Mouse (Mus musculus): Measurements from ENCODE around the gene 2900011O08Rik. TPM values are rescaled to one million over a fixed set of nuclear protein-coding genes. Genes with fewer than 3 reads are reported as not detected.

Gene 2900011O08Rik
- polyA plus RNA-seq, 1 experiment from 2014 or later: 2.5 TPM

- H3K27ac ChIP-seq (ENCODE audit: low read length): no peak overlapping the region
- no peak overlapping the region for H3K9ac ChIP-seq (replicated peaks; ENCODE audit: low read depth, low read length)
- no peak overlapping the region for H3K4me2 ChIP-seq (replicated peaks; ENCODE audit: low read depth, low read length)
- H3K4me3 ChIP-seq (ENCODE audit: low read depth, low read length): no peak overlapping the region
- H3K9me3 ChIP-seq (ENCODE audit: control insufficient read depth, low read depth, low read length): no peaks in the 10 kb centered on the region
- H3K27me3 ChIP-seq (ENCODE audit: control insufficient read depth, insufficient read depth, low read length): no peaks in the 10 kb centered on the region
- no peaks in the 10 kb centered on the region for H3K4me1 ChIP-seq (ENCODE audit: control insufficient read depth, insufficient read depth, low read length)
- ATAC-seq (ENCODE audit: insufficient number of reproducible peaks, insufficient read depth, low FRiP score, low read depth): no peak
- no peaks in the 10 kb centered on the region for H3K36me3 ChIP-seq (ENCODE audit: control insufficient read depth, insufficient read depth, low read length)
- WGBS: 80% methylated on average over 11 of the region's 11 CpGs
Observed at GRCm38 (mm10) chr16:13992518-13993248, 6.3 kb downstream of the 2900011O08Rik start.

- Histone ChIP-seq H3K9ac (replicated peaks; ENCODE audit: low read depth, low read length) (no peak overlapping the region), H3K4me1 (ENCODE audit: control insufficient read depth, insufficient read depth, low read length) (no peaks in the 10 kb centered on the region), H3K27me3 (ENCODE audit: control insufficient read depth, insufficient read depth, low read length) (no peaks in the 10 kb centered on the region), H3K4me3 (ENCODE audit: low read depth, low read length) (no peak overlapping the region), H3K9me3 (ENCODE audit: control insufficient read depth, low read depth, low read length) (no peaks in the 10 kb centered on the region), H3K36me3 (ENCODE audit: control insufficient read depth, insufficient read depth, low read length) (no peaks in the 10 kb centered on the region), H3K4me2 (replicated peaks; ENCODE audit: low read depth, low read length) (no peak overlapping the region), H3K27ac (ENCODE audit: low read length) (no peak overlapping the region)
- WGBS: 81% methylated on average over 1 of the region's 1 CpGs
- ATAC-seq (ENCODE audit: insufficient number of reproducible peaks, insufficient read depth, low FRiP score, low read depth): no peak
Observed at GRCm38 (mm10) chr16:13994076-13994475, 7.7 kb downstream of the 2900011O08Rik start.

GRCm38 (mm10) chr16:13994502-13994901 lies 8.1 kb downstream of the 2900011O08Rik start:
- Histone ChIP-seq H3K9ac (replicated peaks; ENCODE audit: low read depth, low read length) (no peak overlapping the region), H3K4me3 (ENCODE audit: low read depth, low read length) (no peak overlapping the region), H3K4me1 (ENCODE audit: control insufficient read depth, insufficient read depth, low read length) (no peaks in the 10 kb centered on the region), H3K27me3 (ENCODE audit: control insufficient read depth, insufficient read depth, low read length) (no peaks in the 10 kb centered on the region), H3K36me3 (ENCODE audit: control insufficient read depth, insufficient read depth, low read length) (no peaks in the 10 kb centered on the region), H3K9me3 (ENCODE audit: control insufficient read depth, low read depth, low read length) (no peaks in the 10 kb centered on the region), H3K4me2 (replicated peaks; ENCODE audit: low read depth, low read length) (no peak overlapping the region), H3K27ac (ENCODE audit: low read length) (no peak overlapping the region)
- no peak for ATAC-seq (ENCODE audit: insufficient number of reproducible peaks, insufficient read depth, low FRiP score, low read depth)
- 98% methylated on average over 1 of the region's 1 CpGs for WGBS

- no peak overlapping the region for H3K4me2 ChIP-seq (replicated peaks; ENCODE audit: low read depth, low read length)
- H3K9ac ChIP-seq (replicated peaks; ENCODE audit: low read depth, low read length): no peak overlapping the region
- peak; percentile 61 for ATAC-seq (ENCODE audit: insufficient number of reproducible peaks, insufficient read depth, low FRiP score, low read depth)
- peak overlapping the region; percentile 40; the same call in 1 of the 2 replicates for H3K27ac ChIP-seq (ENCODE audit: low read length)
- no peaks in the 10 kb centered on the region for H3K36me3 ChIP-seq (ENCODE audit: control insufficient read depth, insufficient read depth, low read length)
- no peaks in the 10 kb centered on the region for H3K27me3 ChIP-seq (ENCODE audit: control insufficient read depth, insufficient read depth, low read length)
- H3K4me1 ChIP-seq (ENCODE audit: control insufficient read depth, insufficient read depth, low read length): no peaks in the 10 kb centered on the region
- 53% methylated on average over 8 of the region's 8 CpGs for WGBS
- H3K9me3 ChIP-seq (ENCODE audit: control insufficient read depth, low read depth, low read length): no peaks in the 10 kb centered on the region
- no peak overlapping the region for H3K4me3 ChIP-seq (ENCODE audit: low read depth, low read length)
Observed at GRCm38 (mm10) chr16:14003386-14004130, 17.2 kb downstream of the 2900011O08Rik start.

GRCm38 (mm10) chr16:14004170-14004569 lies 17.8 kb downstream of the 2900011O08Rik start:
- Histone ChIP-seq H3K9ac (replicated peaks; ENCODE audit: low read depth, low read length) (no peak overlapping the region), H3K4me1 (ENCODE audit: control insufficient read depth, insufficient read depth, low read length) (no peaks in the 10 kb centered on the region), H3K27ac (ENCODE audit: low read length) (peak overlapping the region; percentile 40; the same call in 1 of the 2 replicates), H3K36me3 (ENCODE audit: control insufficient read depth, insufficient read depth, low read length) (no peaks in the 10 kb centered on the region), H3K4me3 (ENCODE audit: low read depth, low read length) (no peak overlapping the region), H3K4me2 (replicated peaks; ENCODE audit: low read depth, low read length) (no peak overlapping the region), H3K9me3 (ENCODE audit: control insufficient read depth, low read depth, low read length) (no peaks in the 10 kb centered on the region), H3K27me3 (ENCODE audit: control insufficient read depth, insufficient read depth, low read length) (no peaks in the 10 kb centered on the region)
- 22% methylated on average over 3 of the region's 3 CpGs for WGBS
- ATAC-seq (ENCODE audit: insufficient number of reproducible peaks, insufficient read depth, low FRiP score, low read depth): peak; percentile 86

GRCm38 (mm10) chr16:14004726-14005125 lies 18.3 kb downstream of the 2900011O08Rik start:
- no peak for ATAC-seq (ENCODE audit: insufficient number of reproducible peaks, insufficient read depth, low FRiP score, low read depth)
- H3K9ac ChIP-seq (replicated peaks; ENCODE audit: low read depth, low read length): no peak overlapping the region

GRCm38 (mm10) chr16:14005266-14005665 lies 18.9 kb downstream of the 2900011O08Rik start:
- no peak overlapping the region for H3K9ac ChIP-seq (replicated peaks; ENCODE audit: low read depth, low read length)
- H3K27me3 ChIP-seq (ENCODE audit: control insufficient read depth, insufficient read depth, low read length): no peaks in the 10 kb centered on the region
- H3K4me3 ChIP-seq (ENCODE audit: low read depth, low read length): no peak overlapping the region
- no peaks in the 10 kb centered on the region for H3K4me1 ChIP-seq (ENCODE audit: control insufficient read depth, insufficient read depth, low read length)
- no peak overlapping the region for H3K4me2 ChIP-seq (replicated peaks; ENCODE audit: low read depth, low read length)
- no peaks in the 10 kb centered on the region for H3K9me3 ChIP-seq (ENCODE audit: control insufficient read depth, low read depth, low read length)
- ATAC-seq (ENCODE audit: insufficient number of reproducible peaks, insufficient read depth, low FRiP score, low read depth): no peak
- WGBS: 82% methylated on average over 4 of the region's 4 CpGs
- H3K36me3 ChIP-seq (ENCODE audit: control insufficient read depth, insufficient read depth, low read length): no peaks in the 10 kb centered on the region
- no peak overlapping the region; the same call in 1 of the 2 replicates for H3K27ac ChIP-seq (ENCODE audit: low read length)

More at GRCm38 (mm10) chr16:14004726-14005125, 18.3 kb downstream of the 2900011O08Rik start:
- WGBS: 73% methylated on average over 2 of the region's 2 CpGs
- Histone ChIP-seq H3K4me1 (ENCODE audit: control insufficient read depth, insufficient read depth, low read length) (no peaks in the 10 kb centered on the region), H3K9me3 (ENCODE audit: control insufficient read depth, low read depth, low read length) (no peaks in the 10 kb centered on the region), H3K27ac (ENCODE audit: low read length) (no peak overlapping the region; the same call in 1 of the 2 replicates), H3K27me3 (ENCODE audit: control insufficient read depth, insufficient read depth, low read length) (no peaks in the 10 kb centered on the region), H3K4me2 (replicated peaks; ENCODE audit: low read depth, low read length) (no peak overlapping the region), H3K36me3 (ENCODE audit: control insufficient read depth, insufficient read depth, low read length) (no peaks in the 10 kb centered on the region), H3K4me3 (ENCODE audit: low read depth, low read length) (no peak overlapping the region)

- H3K9me3 ChIP-seq (ENCODE audit: control insufficient read depth, low read depth, low read length): no peaks in the 10 kb centered on the region
- H3K4me1 ChIP-seq (ENCODE audit: control insufficient read depth, insufficient read depth, low read length): no peaks in the 10 kb centered on the region
- no peak overlapping the region for H3K4me2 ChIP-seq (replicated peaks; ENCODE audit: low read depth, low read length)
- H3K9ac ChIP-seq (replicated peaks; ENCODE audit: low read depth, low read length): no peak overlapping the region
- WGBS: 73% methylated on average over 2 of the region's 2 CpGs
- H3K36me3 ChIP-seq (ENCODE audit: control insufficient read depth, insufficient read depth, low read length): no peaks in the 10 kb centered on the region
- H3K4me3 ChIP-seq (ENCODE audit: low read depth, low read length): no peak overlapping the region
- no peak for ATAC-seq (ENCODE audit: insufficient number of reproducible peaks, insufficient read depth, low FRiP score, low read depth)
- H3K27me3 ChIP-seq (ENCODE audit: control insufficient read depth, insufficient read depth, low read length): no peaks in the 10 kb centered on the region
- H3K27ac ChIP-seq (ENCODE audit: low read length): no peak overlapping the region
Observed at GRCm38 (mm10) chr16:14008081-14008480, 21.7 kb downstream of the 2900011O08Rik start.
